Mouse (Mus musculus) liver, embryonic 16.5 days (tissue): Measurements from ENCODE around the gene Adora3. TPM values are rescaled to one million over a fixed set of nuclear protein-coding genes. Genes with fewer than 3 reads are reported as not detected.

Experiments
- polyA plus RNA-seq: library from polyadenylated mRNA; unstranded; fragments of >200 nt; fragmentation: Nextera tagmentation; extraction: Ambion mirVana; gene quantifications from 2 replicates; pipeline ENCODE4 v1.2.1, GENCODE M21; 2015

Gene Adora3
- polyA plus RNA-seq, 1 experiment from 2014 or later, result 0.77 TPM

Other genes with a start within 250 kb of the Adora3 start
- 13.3 and 16.1 TPM in 2 replicates for gene Ddx20, start 183.3 kb upstream of the Adora3 start, polyA plus RNA-seq
- gene Inka2, start 166.3 kb upstream of the Adora3 start, polyA plus RNA-seq, result 0.11 and 0.28 TPM in 2 replicates
- 98.9 and 102 TPM in 2 replicates for gene Rap1a, start 69.5 kb upstream of the Adora3 start, polyA plus RNA-seq
- not detected in 2 replicates for gene Tmigd3, start within 50 bp of the Adora3 start, polyA plus RNA-seq
- gene I830077J02Rik, start 61.8 kb downstream of the Adora3 start, polyA plus RNA-seq, result 2.4 and 2.9 TPM in 2 replicates
- gene Wdr77, start 88.5 kb downstream of the Adora3 start, polyA plus RNA-seq, result 35.1 and 35.9 TPM in 2 replicates
- gene Atp5f1, start 89.2 kb downstream of the Adora3 start, polyA plus RNA-seq, result 287 and 311 TPM in 2 replicates
- 0.48 and 0.79 TPM in 2 replicates for gene Ovgp1, start 102.9 kb downstream of the Adora3 start, polyA plus RNA-seq
- not detected in 2 replicates for gene Pifo, start 143.8 kb downstream of the Adora3 start, polyA plus RNA-seq
- 0.21 TPM in 1 of 2 replicates, not detected in the other for gene Chil5, start 162.0 kb downstream of the Adora3 start, polyA plus RNA-seq
- gene Chia1, start 242.4 kb downstream of the Adora3 start, polyA plus RNA-seq, result not detected in 2 replicates